11 mouse cellular contexts compared by ENCODE assay signal in genomic region chr2:75988779-75989363, GRCm38 (mm10). TPM values are rescaled to one million over a fixed set of nuclear protein-coding genes. Genes with fewer than 3 reads are reported as not detected.
DNase-seq lines count a peak whose midpoint lies in the region; ATAC-seq lines count a peak whose summit lies in the region.
"Had no signal": no experiment of that assay in that cellular context is flagged by ENCODE, and none has a peak within 500 bp of the region (broad histone marks: within the 10 kb centered on the region; RNA-seq: fewer than 3 reads in every experiment).

No protein-coding gene starts in this region.

- peaks cover 42% of the 10 kb centered on the region for H3K4me1 ChIP-seq in intestine, embryonic 14.5 days (replicated peaks; ENCODE audit: control insufficient read depth, insufficient read depth, low read length)
- H3K4me1 ChIP-seq in intestine, embryonic 16.5 days (ENCODE audit: control insufficient read depth, insufficient read depth, low read length) = peaks cover 10% of the 10 kb centered on the region; the same call in 1 of the 2 replicates
- H3K4me1 ChIP-seq in hindbrain, embryonic 12.5 days = peaks cover 37% of the 10 kb centered on the region
- peaks cover 39% of the 10 kb centered on the region for H3K4me1 ChIP-seq in midbrain, embryonic 13.5 days (replicated peaks)
- H3K4me1 ChIP-seq: liver, embryonic 12.5 days had no signal

- 26% methylated on average over 7 of the region's 7 CpGs for WGBS in intestine, embryonic 14.5 days
- 31% methylated on average over 7 of the region's 7 CpGs for WGBS in intestine, embryonic 16.5 days
- 30% methylated on average over 7 of the region's 7 CpGs for WGBS in hindbrain, embryonic 12.5 days
- 38% methylated on average over 7 of the region's 7 CpGs for WGBS in midbrain, embryonic 13.5 days

- no peaks in the 10 kb centered on the region for H3K9me3 ChIP-seq in intestine, embryonic 14.5 days (ENCODE audit: control insufficient read depth, low read length)
- no peaks in the 10 kb centered on the region for H3K9me3 ChIP-seq in intestine, embryonic 16.5 days (ENCODE audit: control insufficient read depth, low read length)
- no peaks in the 10 kb centered on the region for H3K9me3 ChIP-seq in hindbrain, embryonic 12.5 days (replicated peaks)
- no peaks in the 10 kb centered on the region for H3K9me3 ChIP-seq in midbrain, embryonic 13.5 days
- H3K9me3 ChIP-seq: heart, embryonic 15.5 days; liver, embryonic 12.5 days had no signal

- no peak overlapping the region for H3K27ac ChIP-seq in intestine, embryonic 14.5 days (ENCODE audit: low read depth)
- no peak overlapping the region for H3K27ac ChIP-seq in intestine, embryonic 16.5 days (ENCODE audit: low read length)
- H3K27ac ChIP-seq in hindbrain, embryonic 12.5 days = peak overlapping the region; percentile 90
- peak overlapping the region; percentile 83 for H3K27ac ChIP-seq in midbrain, embryonic 13.5 days
- H3K27ac ChIP-seq: gastrocnemius, adult 2 months; heart, embryonic 15.5 days; liver, embryonic 12.5 days had no signal

- no peak for ATAC-seq in intestine, embryonic 14.5 days (replicated peaks; ENCODE audit: low FRiP score, low TSS enrichment, low read depth)
- no peak for ATAC-seq in intestine, embryonic 16.5 days
- no peak; the same call in 1 of the 2 replicates for ATAC-seq in hindbrain, embryonic 12.5 days (ENCODE audit: low FRiP score)
- ATAC-seq in midbrain, embryonic 13.5 days = peak; percentile 66
- no peak for ATAC-seq in CD4-positive, CD25-positive, alpha-beta regulatory T cell, adult 4 months
- ATAC-seq: liver, embryonic 12.5 days had no signal

- H3K4me2 ChIP-seq in intestine, embryonic 14.5 days (ENCODE audit: low read length) = peak overlapping the region; percentile 3; the same call in 1 of the 2 replicates
- no peak overlapping the region for H3K4me2 ChIP-seq in intestine, embryonic 16.5 days (ENCODE audit: low read depth, low read length)
- peak overlapping the region; percentile 27; the same call in 1 of the 2 replicates for H3K4me2 ChIP-seq in hindbrain, embryonic 12.5 days (replicated peaks)
- peak overlapping the region; percentile 21; the same call in 1 of the 2 replicates for H3K4me2 ChIP-seq in midbrain, embryonic 13.5 days (replicated peaks)
- H3K4me2 ChIP-seq: heart, embryonic 15.5 days; liver, embryonic 12.5 days had no signal

- H3K9ac ChIP-seq in intestine, embryonic 14.5 days (ENCODE audit: low read length) = no peak overlapping the region
- H3K9ac ChIP-seq in intestine, embryonic 16.5 days (ENCODE audit: low read depth, low read length) = no peak overlapping the region
- peak overlapping the region; percentile 35; the same call in 1 of the 2 replicates for H3K9ac ChIP-seq in hindbrain, embryonic 12.5 days
- H3K9ac ChIP-seq in midbrain, embryonic 13.5 days (replicated peaks) = peak overlapping the region; percentile 30; the same call in 1 of the 2 replicates
- H3K9ac ChIP-seq: heart, embryonic 15.5 days; liver, embryonic 12.5 days had no signal

- no peaks in the 10 kb centered on the region for H3K36me3 ChIP-seq in intestine, embryonic 14.5 days (ENCODE audit: control insufficient read depth, insufficient read depth, low read length)
- H3K36me3 ChIP-seq in intestine, embryonic 16.5 days (ENCODE audit: control insufficient read depth, insufficient read depth, low read length) = no peaks in the 10 kb centered on the region
- no peaks in the 10 kb centered on the region for H3K36me3 ChIP-seq in hindbrain, embryonic 12.5 days
- no peaks in the 10 kb centered on the region for H3K36me3 ChIP-seq in midbrain, embryonic 13.5 days
- H3K36me3 ChIP-seq: heart, embryonic 15.5 days; liver, embryonic 12.5 days had no signal

- H3K4me3 ChIP-seq in intestine, embryonic 14.5 days (ENCODE audit: low read depth, low read length) = no peak overlapping the region
- no peak overlapping the region for H3K4me3 ChIP-seq in intestine, embryonic 16.5 days (ENCODE audit: low read length)
- H3K4me3 ChIP-seq in hindbrain, embryonic 12.5 days = no peak overlapping the region
- no peak overlapping the region for H3K4me3 ChIP-seq in midbrain, embryonic 13.5 days (replicated peaks)
- H3K4me3 ChIP-seq: gastrocnemius, adult 2 months; heart, embryonic 15.5 days; liver, embryonic 12.5 days had no signal

- no peak for DNase-seq in intestine, embryonic 14.5 days (ENCODE audit: low spot score)
- DNase-seq in brain, adult 2 months (ENCODE audit: low read depth, low spot score) = peak; percentile 47
- no peak for DNase-seq in right cerebral cortex, postnatal 4 days
- no peak for DNase-seq in spleen, postnatal 14 days (ENCODE audit: low spot score in 2 of 2)
- DNase-seq: gastrocnemius, adult 2 months had no signal

- H3K27me3 ChIP-seq in intestine, embryonic 14.5 days (replicated peaks; ENCODE audit: control insufficient read depth, insufficient read depth, low read length) = no peaks in the 10 kb centered on the region
- H3K27me3 ChIP-seq in intestine, embryonic 16.5 days (replicated peaks; ENCODE audit: control insufficient read depth, insufficient read depth, low read length) = no peaks in the 10 kb centered on the region
- H3K27me3 ChIP-seq in hindbrain, embryonic 12.5 days = no peaks in the 10 kb centered on the region
- no peaks in the 10 kb centered on the region for H3K27me3 ChIP-seq in midbrain, embryonic 13.5 days
- H3K27me3 ChIP-seq: heart, embryonic 15.5 days had no signal

RNA-seq across cellular contexts. Expression of gene Ttc30a1, which starts 7.1 kb away (rescaled TPM):
- polyA plus RNA-seq in intestine, embryonic 14.5 days (2014; fragmentation: Nextera tagmentation; extraction: Ambion mirVana) = 6.5 and 7.8 TPM in 2 replicates
- 5.1 and 5.2 TPM in 2 replicates for polyA plus RNA-seq in intestine, embryonic 16.5 days (2015; fragmentation: Nextera tagmentation; extraction: Ambion mirVana)
- 8.3 and 9.2 TPM in 2 replicates for polyA plus RNA-seq in hindbrain, embryonic 12.5 days (2016; fragmentation: Nextera tagmentation; extraction: Ambion mirVana)
- polyA plus RNA-seq in midbrain, embryonic 13.5 days (2015; fragmentation: Nextera tagmentation; extraction: Ambion mirVana) = 8.5 TPM in 2 replicates
- 1 to 10 TPM in 1 of 2 experiments, under 1 TPM in 1; 0.90 to 1.7 TPM for polyA plus RNA-seq in CD4-positive, CD25-positive, alpha-beta regulatory T cell, adult 4 months (2017; shearing (Covaris generic))

RNA-seq across cellular contexts. Expression of gene Ttc30a2, which starts 10.9 kb away (rescaled TPM):
- 0.44 and 0.51 TPM in 2 replicates for polyA plus RNA-seq in intestine, embryonic 14.5 days (2014; fragmentation: Nextera tagmentation; extraction: Ambion mirVana)
- polyA plus RNA-seq in intestine, embryonic 16.5 days (2015; fragmentation: Nextera tagmentation; extraction: Ambion mirVana) = 0.15 and 0.22 TPM in 2 replicates
- polyA plus RNA-seq in hindbrain, embryonic 12.5 days (2016; fragmentation: Nextera tagmentation; extraction: Ambion mirVana) = 0.76 and 1.2 TPM in 2 replicates
- polyA plus RNA-seq in midbrain, embryonic 13.5 days (2015; fragmentation: Nextera tagmentation; extraction: Ambion mirVana) = 1.1 and 1.6 TPM in 2 replicates
- polyA plus RNA-seq in CD4-positive, CD25-positive, alpha-beta regulatory T cell, adult 4 months (2017; shearing (Covaris generic)) = not detected
- polyA plus RNA-seq: liver, embryonic 12.5 days had no signal

RNA-seq across cellular contexts. Expression of gene Ttc30b, which starts 50.5 kb away (rescaled TPM):
- polyA plus RNA-seq in intestine, embryonic 14.5 days (2014; fragmentation: Nextera tagmentation; extraction: Ambion mirVana) = 8.0 and 9.3 TPM in 2 replicates
- polyA plus RNA-seq in intestine, embryonic 16.5 days (2015; fragmentation: Nextera tagmentation; extraction: Ambion mirVana) = 8.2 and 8.3 TPM in 2 replicates
- polyA plus RNA-seq in hindbrain, embryonic 12.5 days (2016; fragmentation: Nextera tagmentation; extraction: Ambion mirVana) = 14.4 and 15.3 TPM in 2 replicates
- 15.3 and 15.7 TPM in 2 replicates for polyA plus RNA-seq in midbrain, embryonic 13.5 days (2015; fragmentation: Nextera tagmentation; extraction: Ambion mirVana)
- 1 to 10 TPM; 2.2 to 2.5 TPM for polyA plus RNA-seq in CD4-positive, CD25-positive, alpha-beta regulatory T cell, adult 4 months (2017; shearing (Covaris generic))

Comparison
In these comparisons a context has a peak if more than half of its experiments do, and no peak if none do; other contexts are left out.
1. H3K27ac ChIP-seq: peak in hindbrain, embryonic 12.5 days (single experiment) and midbrain, embryonic 13.5 days (single experiment); none in intestine, embryonic 14.5 days (single experiment) and intestine, embryonic 16.5 days (single experiment).
2. H3K9ac ChIP-seq: peak in hindbrain, embryonic 12.5 days (single experiment) and midbrain, embryonic 13.5 days (single experiment); none in intestine, embryonic 14.5 days (single experiment) and intestine, embryonic 16.5 days (single experiment).